Mouse (Mus musculus): ENCODE results near the gene Fam174b. TPM values are rescaled to one million over a fixed set of nuclear protein-coding genes. Genes with fewer than 3 reads are reported as not detected.

Fam174b gene
- polyA plus RNA-seq (2015; fragmentation: Nextera tagmentation; extraction: Ambion mirVana): 116 and 147 TPM in 2 replicates

- peak within 1 kb of the TSS; percentile 78 for H3K27ac ChIP-seq (ENCODE audit: low read length)
- no peaks in the 10 kb centered on the region for H3K36me3 ChIP-seq (ENCODE audit: insufficient read depth, low read length)
- peaks cover 3% of the 10 kb centered on the region; the same call in 1 of the 2 replicates for H3K4me1 ChIP-seq (ENCODE audit: insufficient read depth, low read depth, low read length)
- WGBS: under 1% methylated on average over 93 of the region's 94 CpGs
- 0 out of 2 replicates have a peak, but pooled peaks cover 6% of the 10 kb centered on the region for H3K27me3 ChIP-seq (replicated peaks; ENCODE audit: insufficient read depth, low read length)
- peak within 1 kb of the TSS; percentile 52 for H3K4me3 ChIP-seq (ENCODE audit: low read depth, low read length)
- TF ChIP-seq EP300 (IDR thresholded peaks at IDR 0.05): no peak
- TF ChIP-seq CTCF (IDR thresholded peaks at IDR 0.05): no peak
- DNase-seq (ENCODE audit: low spot score) (peak; percentile 67), ATAC-seq (peak; percentile 79)
- peak within 1 kb of the TSS; percentile 87 for H3K4me2 ChIP-seq (replicated peaks; ENCODE audit: low read depth, low read length)
- H3K9me3 ChIP-seq (ENCODE audit: low read length): no peaks in the 10 kb centered on the region
- H3K9ac ChIP-seq (replicated peaks; ENCODE audit: low read depth): peak within 1 kb of the TSS; percentile 45
Measured at GRCm38 (mm10) chr7:73740111-73741035, at the start of gene Fam174b. Fam174b (plus strand) TSS chr7:73740302.

- WGBS: 38% methylated on average over 3 of the region's 3 CpGs
- no peak overlapping the region for H3K9ac ChIP-seq (replicated peaks; ENCODE audit: low read depth)
- no peak overlapping the region for H3K4me2 ChIP-seq (replicated peaks; ENCODE audit: low read depth, low read length)
- no peaks in the 10 kb centered on the region for H3K9me3 ChIP-seq (ENCODE audit: low read length)
- no peaks in the 10 kb centered on the region for H3K36me3 ChIP-seq (ENCODE audit: insufficient read depth, low read length)
- H3K27me3 ChIP-seq (replicated peaks; ENCODE audit: insufficient read depth, low read length): no peaks in the 10 kb centered on the region
- ATAC-seq (no peak), DNase-seq (ENCODE audit: low spot score) (no peak)
- no peak overlapping the region for H3K27ac ChIP-seq (ENCODE audit: low read length)
- no peak for TF ChIP-seq CTCF (IDR thresholded peaks at IDR 0.05)
- no peak for TF ChIP-seq EP300 (IDR thresholded peaks at IDR 0.05)
- no peaks in the 10 kb centered on the region for H3K4me1 ChIP-seq (ENCODE audit: insufficient read depth, low read depth, low read length)
- H3K4me3 ChIP-seq (ENCODE audit: low read depth, low read length): no peak overlapping the region
Measured at GRCm38 (mm10) chr7:73697092-73697491, 43.0 kb upstream of the Fam174b start.

GRCm38 (mm10) chr7:73704305-73704704 lies 35.8 kb upstream of the Fam174b start:
- Histone ChIP-seq H3K9ac (replicated peaks; ENCODE audit: low read depth) (no peak overlapping the region), H3K36me3 (ENCODE audit: insufficient read depth, low read length) (no peaks in the 10 kb centered on the region), H3K27me3 (replicated peaks; ENCODE audit: insufficient read depth, low read length) (no peaks in the 10 kb centered on the region), H3K4me3 (ENCODE audit: low read depth, low read length) (no peak overlapping the region), H3K4me1 (ENCODE audit: insufficient read depth, low read depth, low read length) (no peaks in the 10 kb centered on the region), H3K27ac (ENCODE audit: low read length) (no peak overlapping the region), H3K9me3 (ENCODE audit: low read length) (no peaks in the 10 kb centered on the region), H3K4me2 (replicated peaks; ENCODE audit: low read depth, low read length) (no peak overlapping the region)
- ATAC-seq: no peak
- DNase-seq (ENCODE audit: low spot score): no peak
- TF ChIP-seq CTCF (IDR thresholded peaks at IDR 0.05): no peak
- TF ChIP-seq EP300 (IDR thresholded peaks at IDR 0.05): no peak

- H3K4me1 ChIP-seq (ENCODE audit: insufficient read depth, low read depth, low read length): no peaks in the 10 kb centered on the region
- no peak overlapping the region for H3K4me2 ChIP-seq (replicated peaks; ENCODE audit: low read depth, low read length)
- no peak for DNase-seq (ENCODE audit: low spot score)
- H3K9ac ChIP-seq (replicated peaks; ENCODE audit: low read depth): no peak overlapping the region
- no peaks in the 10 kb centered on the region for H3K27me3 ChIP-seq (replicated peaks; ENCODE audit: insufficient read depth, low read length)
- no peaks in the 10 kb centered on the region for H3K36me3 ChIP-seq (ENCODE audit: insufficient read depth, low read length)
- TF ChIP-seq CTCF (IDR thresholded peaks at IDR 0.05) (no peak), EP300 (IDR thresholded peaks at IDR 0.05) (no peak)
- H3K27ac ChIP-seq (ENCODE audit: low read length): no peak overlapping the region
- H3K4me3 ChIP-seq (ENCODE audit: low read depth, low read length): no peak overlapping the region
- 92% methylated on average over 8 of the region's 8 CpGs for WGBS
- H3K9me3 ChIP-seq (ENCODE audit: low read length): no peaks in the 10 kb centered on the region
- no peak for ATAC-seq
Measured at GRCm38 (mm10) chr7:73713506-73713905, 26.6 kb upstream of the Fam174b start.

GRCm38 (mm10) chr7:73715928-73716749 lies 24.0 kb upstream of the Fam174b start:
- no peaks in the 10 kb centered on the region for H3K27me3 ChIP-seq (replicated peaks; ENCODE audit: insufficient read depth, low read length)
- H3K4me2 ChIP-seq (replicated peaks; ENCODE audit: low read depth, low read length): no peak overlapping the region
- TF ChIP-seq CTCF (IDR thresholded peaks at IDR 0.05) (no peak), EP300 (IDR thresholded peaks at IDR 0.05) (no peak)
- 37% methylated on average over 15 of the region's 15 CpGs for WGBS
- no peak overlapping the region for H3K4me3 ChIP-seq (ENCODE audit: low read depth, low read length)
- no peak overlapping the region for H3K27ac ChIP-seq (ENCODE audit: low read length)
- ATAC-seq: peak; percentile 67
- no peaks in the 10 kb centered on the region for H3K4me1 ChIP-seq (ENCODE audit: insufficient read depth, low read depth, low read length)
- H3K9ac ChIP-seq (replicated peaks; ENCODE audit: low read depth): no peak overlapping the region
- peak; percentile 79 for DNase-seq (ENCODE audit: low spot score)
- H3K36me3 ChIP-seq (ENCODE audit: insufficient read depth, low read length): no peaks in the 10 kb centered on the region
- no peaks in the 10 kb centered on the region for H3K9me3 ChIP-seq (ENCODE audit: low read length)

DNA sequence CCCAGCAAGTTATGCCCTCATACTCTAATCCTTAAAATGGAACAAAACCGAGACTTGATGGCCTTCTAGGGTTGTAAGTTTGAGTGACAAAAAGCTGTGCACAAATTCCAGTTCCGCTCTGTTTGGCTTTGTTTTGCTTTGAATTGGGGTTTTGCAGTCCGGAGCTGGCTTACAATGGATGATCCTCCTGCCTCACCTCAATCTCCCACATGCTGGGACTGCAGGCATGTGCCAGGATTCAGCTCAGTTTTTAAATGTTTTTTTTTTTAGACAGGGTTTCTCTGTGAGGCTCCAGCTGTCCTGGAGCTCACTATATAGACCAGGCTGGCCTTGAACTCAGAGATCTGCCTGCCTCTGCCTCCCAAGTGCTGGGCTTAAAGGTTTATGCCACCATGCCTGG lies 23.3 kb upstream of the Fam174b start:
- no peak for DNase-seq (ENCODE audit: low spot score)
- no peaks in the 10 kb centered on the region for H3K4me1 ChIP-seq (ENCODE audit: insufficient read depth, low read depth, low read length)
- no peak for TF ChIP-seq CTCF (IDR thresholded peaks at IDR 0.05)
- whole genome bisulfite sequencing: 54% methylated on average over 3 of the region's 3 CpGs
- ATAC-seq: no peak
- H3K9ac ChIP-seq (replicated peaks; ENCODE audit: low read depth): no peak overlapping the region
- no peaks in the 10 kb centered on the region for H3K9me3 ChIP-seq (ENCODE audit: low read length)
- H3K27me3 ChIP-seq (replicated peaks; ENCODE audit: insufficient read depth, low read length): no peaks in the 10 kb centered on the region
- no peak overlapping the region for H3K27ac ChIP-seq (ENCODE audit: low read length)
- no peak overlapping the region for H3K4me3 ChIP-seq (ENCODE audit: low read depth, low read length)
- H3K36me3 ChIP-seq (ENCODE audit: insufficient read depth, low read length): no peaks in the 10 kb centered on the region
- H3K4me2 ChIP-seq (replicated peaks; ENCODE audit: low read depth, low read length): no peak overlapping the region

All from lung, postnatal 0 days (tissue).